Mouse (Mus musculus): Measurements from ENCODE around the gene Got2. TPM values are rescaled to one million over a fixed set of nuclear protein-coding genes. Genes with fewer than 3 reads are reported as not detected.
"Not testable (repeated sequence)": the region's sequence is repeated elsewhere in the genome, so short reads cannot be mapped to it uniquely, and the experiment has no call there.

The Got2 gene
- polyA plus RNA-seq, 2 experiments from 2014 or later = 66.6 to 136 TPM

GRCm38 (mm10) chr8:95864851-95865250 lies 23.5 kb downstream of the Got2 start:
- ATAC-seq = not testable (repeated sequence)

DNA sequence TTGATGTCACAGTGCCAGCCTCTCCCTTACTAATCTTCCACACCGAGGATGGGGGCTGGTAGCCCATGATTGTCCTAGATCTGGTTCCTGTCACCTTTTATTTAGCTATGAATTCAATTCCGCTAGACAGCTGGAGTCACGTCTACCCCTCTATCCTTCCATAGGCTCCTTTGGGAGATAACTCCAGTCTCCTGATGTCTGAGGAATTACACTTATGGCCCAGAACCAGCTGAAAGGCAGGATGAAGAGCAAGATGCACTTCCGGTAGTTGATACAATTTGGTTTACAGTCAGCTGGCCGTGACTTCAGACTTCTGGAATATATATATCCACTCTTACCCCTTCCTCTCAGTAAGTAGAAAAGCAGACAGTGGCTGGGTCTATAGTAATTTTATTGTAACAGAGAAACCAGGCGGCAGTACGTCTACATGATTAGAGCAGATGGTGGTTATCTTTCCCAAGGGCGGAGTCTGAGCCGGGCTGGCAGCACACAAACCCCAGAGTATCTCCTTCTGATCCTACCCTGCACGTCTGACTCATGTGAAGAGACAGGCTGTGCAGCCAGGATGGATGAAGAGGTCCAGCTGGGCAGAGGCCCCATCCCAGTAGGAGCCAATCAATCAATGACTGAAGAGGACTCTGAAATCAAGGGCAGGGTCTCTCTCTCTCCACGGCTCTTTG lies 24.4 kb downstream of the Got2 start:
- not testable (repeated sequence) for ATAC-seq

DNA sequence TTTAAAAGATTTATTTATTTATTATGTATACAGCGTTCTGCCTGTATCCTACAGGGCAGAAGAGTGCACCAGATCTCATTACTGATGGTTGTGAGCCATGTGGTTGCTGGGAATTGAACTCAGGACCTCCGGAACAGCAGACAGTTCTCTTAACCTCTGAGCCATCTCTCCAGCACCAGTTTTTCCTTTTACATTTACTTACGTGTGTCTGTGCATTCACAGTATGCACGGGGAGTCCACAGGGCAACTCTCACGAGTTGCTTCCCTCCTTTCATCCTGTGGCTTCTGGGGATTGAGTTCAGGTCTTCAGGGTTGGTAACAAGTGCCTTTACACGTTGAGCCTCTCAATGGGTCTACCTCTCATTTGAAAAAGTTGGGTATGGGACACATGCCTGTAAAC lies 34.2 kb downstream of the Got2 start:
- no peak for ATAC-seq

- ATAC-seq = peak; percentile 100
These were observed 35.1 kb downstream of the Got2 start, which contains the start of gene Slc38a7 for GRCm38 (mm10) chr8:95853102-95853843. Gene Slc38a7, minus strand, starts transcription at chr8:95853539.

GRCm38 (mm10) chr8:95852290-95852689 lies 36.1 kb downstream of the Got2 start:
- ATAC-seq = no peak

- ATAC-seq = no peak
These were observed 38.0 kb downstream of the Got2 start for GRCm38 (mm10) chr8:95850326-95850725.

DNA sequence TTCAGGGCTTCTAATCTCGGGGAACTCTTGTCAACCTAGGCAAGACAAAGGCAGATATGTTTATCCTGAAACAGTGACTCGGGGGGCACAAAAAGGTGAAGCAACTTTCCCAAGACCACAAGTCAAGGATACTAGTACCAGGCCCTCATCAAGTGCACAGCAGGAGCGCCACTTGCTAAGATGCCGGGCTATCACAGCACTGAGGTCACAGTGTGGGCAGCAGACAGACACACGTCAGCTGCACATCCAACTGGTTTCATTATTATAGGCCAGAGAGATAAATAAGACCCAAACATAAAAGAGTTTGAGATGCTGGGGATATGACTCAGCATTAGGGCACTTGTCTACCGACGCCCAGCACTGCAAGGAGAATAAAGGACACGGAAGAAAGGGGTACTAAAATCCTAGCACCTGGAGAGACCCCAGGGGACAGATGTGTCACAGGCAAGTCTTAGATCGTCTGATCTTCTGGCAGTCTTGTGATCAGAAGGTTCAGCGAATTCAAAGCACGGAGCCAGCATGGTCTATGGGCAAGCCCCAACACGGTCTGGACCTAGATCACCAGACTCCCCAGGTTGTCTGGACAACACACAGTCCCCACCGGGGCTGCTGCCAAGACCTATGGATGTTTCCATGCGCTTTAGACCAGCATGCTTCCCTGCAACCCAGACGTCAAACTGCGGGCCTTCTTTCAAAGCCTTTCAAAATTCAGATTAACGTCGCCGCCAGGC lies 39.4 kb downstream of the Got2 start:
- no peak for ATAC-seq

DNA sequence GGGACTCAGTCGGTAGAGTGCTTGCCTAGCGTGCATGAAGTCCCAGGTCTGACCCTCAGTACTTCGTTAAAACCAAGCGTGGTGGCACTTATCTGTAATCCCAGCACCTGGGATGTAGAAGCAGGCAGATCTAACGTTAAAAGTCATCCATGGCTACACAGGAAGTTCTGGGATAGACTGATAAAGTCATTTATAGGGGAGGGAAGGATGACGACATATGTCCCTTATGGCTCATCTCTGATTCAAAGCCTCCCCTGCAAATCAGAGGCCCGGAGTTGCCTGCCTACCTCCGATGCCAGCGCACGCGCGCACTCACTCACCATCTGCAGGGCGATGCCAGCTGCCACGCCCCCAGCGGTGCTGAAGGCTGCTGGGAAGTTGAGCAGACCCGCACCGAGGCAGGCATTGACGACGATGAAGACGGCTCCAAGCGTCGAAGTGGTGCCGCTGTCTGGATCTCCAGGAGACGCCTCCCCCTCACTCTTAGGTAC lies 40.2 kb downstream of the Got2 start:
- no peak for ATAC-seq

DNA sequence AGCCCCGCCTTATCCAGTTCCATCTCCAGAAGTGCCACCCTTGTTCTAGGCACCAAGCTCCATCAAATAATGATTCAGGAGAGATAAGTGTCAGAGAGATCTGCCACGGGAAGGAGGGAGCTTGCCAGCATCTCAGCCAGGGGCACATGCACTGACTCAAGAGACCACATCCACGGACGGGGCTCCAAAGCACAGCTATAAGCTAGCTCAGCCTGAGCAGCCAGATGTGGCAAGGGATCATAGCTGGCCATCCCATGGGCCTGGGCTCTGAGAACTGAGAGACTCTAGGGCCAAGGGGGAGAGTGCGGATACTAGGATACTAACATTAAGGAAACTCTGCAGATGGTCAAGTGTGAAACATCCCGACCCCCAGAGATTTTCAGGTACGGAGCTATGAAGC lies 43.3 kb downstream of the Got2 start:
- no peak for ATAC-seq

- ATAC-seq = no peak
These were observed 44.4 kb downstream of the Got2 start for GRCm38 (mm10) chr8:95843968-95844367.

GRCm38 (mm10) chr8:95841436-95841835 lies 46.9 kb downstream of the Got2 start:
- ATAC-seq = no peak

- no peak for ATAC-seq
These were observed 49.1 kb downstream of the Got2 start for GRCm38 (mm10) chr8:95839289-95839688.

DNA sequence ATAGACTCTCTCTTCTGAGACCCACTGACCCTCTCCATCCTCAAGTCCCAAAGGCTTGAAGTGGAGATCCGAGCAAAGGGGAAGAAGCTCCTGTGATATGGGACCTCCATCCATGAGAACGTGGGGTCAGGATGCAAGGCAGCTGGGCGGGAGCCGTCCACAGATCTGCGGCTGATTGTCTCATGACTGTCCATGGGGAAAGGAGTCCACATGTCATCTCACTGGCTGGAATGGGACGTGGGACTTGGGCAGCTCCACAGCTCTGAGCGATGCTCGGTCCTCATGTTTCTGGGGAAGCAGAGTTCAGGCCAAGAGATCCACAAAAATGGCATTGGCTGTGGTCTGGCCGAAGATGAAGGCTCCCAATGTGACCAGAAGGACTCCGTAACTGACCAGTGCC lies 51.1 kb downstream of the Got2 start:
- no peak for ATAC-seq

DNA sequence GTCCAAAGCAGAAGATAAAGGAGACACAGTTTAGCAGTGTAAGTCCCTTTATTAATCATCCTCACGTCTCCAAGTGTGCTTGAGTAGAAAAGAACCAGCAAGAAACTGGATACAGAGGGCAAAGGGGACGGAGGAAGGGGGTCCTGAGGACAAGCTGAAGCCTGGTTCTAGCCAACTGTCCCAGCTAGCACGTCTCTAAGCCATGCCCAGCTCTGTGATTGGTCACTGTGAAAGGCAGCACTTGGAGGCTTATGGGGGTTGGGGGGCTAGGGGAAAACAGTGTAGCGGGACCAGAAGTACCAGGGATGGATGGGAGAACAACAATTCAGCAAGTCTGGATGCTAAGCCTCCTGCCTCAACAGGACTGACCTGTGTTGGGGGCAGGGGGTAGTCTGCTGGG lies 52.5 kb downstream of the Got2 start:
- no peak for ATAC-seq

GRCm38 (mm10) chr8:95833435-95833984 lies 54.8 kb downstream of the Got2 start:
- ATAC-seq = no peak

GRCm38 (mm10) chr8:95832603-95833434 lies 55.5 kb downstream of the Got2 start:
- ATAC-seq = peak; percentile 72

GRCm38 (mm10) chr8:95830144-95830543 lies 58.2 kb downstream of the Got2 start:
- no peak for ATAC-seq

- ATAC-seq = not testable (repeated sequence)
These were observed 63.2 kb downstream of the Got2 start, which contains the start of gene Sap18b for GRCm38 (mm10) chr8:95825162-95825561. Gene Sap18b, plus strand, starts transcription at chr8:95825346.

DNA sequence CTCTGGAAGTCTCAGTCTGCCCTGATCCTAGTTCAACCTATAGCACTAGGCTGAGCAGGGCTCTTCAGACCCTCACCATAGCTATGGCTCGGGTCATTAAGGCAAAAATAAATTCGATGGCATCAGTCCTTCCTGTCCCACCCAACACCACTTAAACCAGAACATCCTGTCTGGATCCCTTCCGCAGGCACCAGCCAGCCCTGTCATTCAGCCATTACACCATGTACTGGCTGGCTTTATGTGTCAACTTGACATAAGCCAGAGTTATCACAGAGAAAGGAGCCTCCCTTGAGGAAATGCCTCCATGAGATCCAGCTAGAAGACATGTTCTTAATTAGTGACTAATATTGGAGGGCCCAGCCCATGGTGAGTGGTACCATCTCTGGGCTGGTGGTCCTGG lies 65.6 kb downstream of the Got2 start:
- ATAC-seq = no peak

DNA sequence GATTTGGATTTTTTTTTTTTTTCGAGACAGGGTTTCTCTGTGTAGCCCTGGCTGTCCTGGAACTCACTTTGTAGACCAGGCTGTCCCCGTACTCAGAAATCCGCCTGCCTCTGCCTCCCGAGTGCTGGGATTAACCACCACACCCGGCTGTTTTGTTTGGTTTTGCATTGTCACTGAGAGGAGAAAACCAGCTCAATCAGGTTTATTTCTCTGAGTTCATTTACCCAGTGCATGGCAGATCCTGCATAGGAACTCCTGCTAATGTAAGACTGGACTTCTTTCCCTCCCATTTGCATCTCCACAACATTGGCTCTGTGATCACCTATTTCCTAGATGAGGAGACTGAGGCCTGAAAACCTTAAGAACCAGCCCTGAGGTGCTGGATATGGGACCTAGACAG lies 66.3 kb downstream of the Got2 start:
- no peak for ATAC-seq

DNA sequence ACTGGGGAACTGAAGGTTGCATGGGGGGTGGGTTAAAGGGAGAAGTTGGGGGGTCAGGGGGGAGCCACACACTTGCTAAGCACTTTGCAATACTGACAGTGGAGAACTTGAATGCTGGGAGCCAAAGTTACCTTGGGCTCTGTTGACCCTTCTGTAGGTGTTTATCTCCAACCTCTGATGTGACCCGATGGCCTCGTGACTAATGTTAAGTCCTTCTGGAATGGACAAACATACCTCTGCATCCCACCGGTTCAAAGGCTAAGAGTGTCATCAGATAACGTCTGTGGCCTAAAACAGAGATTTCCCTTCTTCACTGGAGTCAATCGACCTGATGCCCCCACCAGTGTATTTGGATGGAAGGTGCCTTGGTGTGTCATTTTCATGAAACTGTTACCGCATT lies 67.1 kb downstream of the Got2 start:
- ATAC-seq = no peak

DNA sequence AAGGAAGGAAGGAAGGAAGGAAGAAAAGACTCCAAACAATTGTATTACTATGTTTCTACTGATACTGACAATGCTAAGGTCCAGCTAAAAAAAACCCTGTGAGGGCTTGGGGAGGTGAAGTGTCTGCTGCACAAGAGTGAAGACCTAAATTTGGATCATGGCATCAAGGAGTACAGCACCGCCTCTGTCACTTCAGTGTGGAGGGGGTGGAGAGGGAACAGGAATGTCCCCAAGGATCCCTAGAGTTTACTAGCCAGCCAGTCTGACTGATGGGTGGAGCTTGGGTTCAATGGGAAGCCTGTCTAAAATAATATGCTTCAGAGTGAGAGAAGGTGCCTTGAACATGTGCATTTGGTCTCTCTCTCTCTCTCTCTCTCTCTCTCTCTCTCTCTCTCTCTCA lies 70.1 kb downstream of the Got2 start:
- ATAC-seq = no peak
